Mouse (Mus musculus) inflammation-experienced regulatory T-cells, adult 16 weeks (primary cell): ENCODE measurements around the gene Arl16. TPM values are rescaled to one million over a fixed set of nuclear protein-coding genes. Genes with fewer than 3 reads are reported as not detected.

Experiments
- polyA plus RNA-seq: library from polyadenylated mRNA; unstranded; fragments of 100-300 nt; shearing (Covaris generic); gene quantifications from one replicate; pipeline ENCODE4 v1.2.1, GENCODE M21; 2017

Gene Arl16
- 47.8 TPM for polyA plus RNA-seq

DNA sequence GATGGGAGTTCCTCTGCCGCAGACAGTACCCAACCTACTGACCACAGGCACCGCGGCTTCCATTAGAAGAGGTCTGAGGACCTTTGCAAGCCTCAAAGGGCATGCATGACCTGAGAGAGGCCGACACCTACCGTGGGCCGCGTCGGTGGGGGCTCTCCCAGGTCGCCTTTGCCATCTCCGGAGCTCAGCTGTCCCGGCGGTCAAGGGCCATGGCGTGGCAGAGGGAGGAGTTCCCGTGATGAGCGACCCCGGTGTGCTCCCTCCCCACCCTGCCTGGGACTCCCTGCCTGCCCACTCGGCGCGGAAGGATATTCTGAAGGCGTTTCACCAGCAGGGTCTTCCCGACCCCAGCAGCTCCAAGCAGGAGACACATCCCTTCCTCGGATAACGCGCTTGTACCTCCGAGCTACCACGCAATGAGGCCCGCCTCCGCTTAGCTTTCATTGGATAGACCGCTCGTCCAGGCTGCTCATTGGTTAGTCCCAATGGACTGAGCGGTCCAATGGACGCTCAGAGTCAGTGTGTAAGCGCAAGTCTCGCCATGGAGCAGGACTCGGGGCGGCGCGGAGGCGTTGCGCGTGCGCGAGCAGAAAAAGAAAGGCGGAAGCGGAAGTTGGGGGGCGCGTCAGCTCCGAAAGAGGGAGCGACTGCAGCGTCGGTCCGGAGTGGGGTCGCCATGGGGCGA is at the start of gene Arl16:
Gene Arl16 (minus strand): TSS at position 557 of the 685 bp plus-strand sequence.

DNA sequence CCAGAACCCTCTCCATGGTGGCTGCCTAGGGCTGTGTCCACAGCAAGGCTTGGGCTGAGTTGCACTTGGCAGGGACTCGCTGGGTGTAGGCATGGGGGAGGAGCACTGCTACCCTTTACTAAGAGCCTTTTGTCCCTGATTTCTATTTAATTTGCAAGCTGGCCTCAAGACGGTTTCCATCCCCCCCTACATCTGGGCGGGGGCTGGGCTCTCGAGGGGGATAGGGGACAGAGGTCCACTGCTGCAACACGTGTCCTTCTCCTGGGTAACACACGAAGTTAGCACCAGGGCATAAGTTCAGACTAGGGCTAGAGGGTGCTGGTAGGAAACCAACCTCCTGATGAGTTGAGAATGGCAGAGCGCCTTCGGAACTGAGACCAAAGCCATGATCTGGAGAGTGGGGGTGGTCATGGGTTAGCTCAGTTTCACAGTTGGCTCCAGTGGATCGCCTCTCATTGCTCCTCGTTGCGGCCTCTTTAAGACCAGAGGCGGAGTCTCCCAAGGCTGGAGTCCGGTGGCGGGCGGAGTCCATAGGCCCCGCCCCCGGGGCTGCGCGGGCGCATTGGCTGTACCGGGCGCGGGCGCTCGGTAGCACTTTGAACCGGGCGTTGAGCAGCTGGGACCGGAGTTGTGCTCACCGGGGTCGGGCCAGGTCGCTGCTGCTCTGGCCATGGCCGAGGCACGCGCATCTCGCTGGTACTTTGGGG is 24.1 kb upstream of the Arl16 start, which contains the start of gene Slc25a10:
Gene Slc25a10 (plus strand): TSS at position 524 of the 707 bp plus-strand sequence.

GRCm38 (mm10) chr11:120484265-120484981 is 17.0 kb upstream of the Arl16 start, which contains the start of gene Mrpl12:
Mrpl12 (plus strand) TSS chr11:120484613.

DNA sequence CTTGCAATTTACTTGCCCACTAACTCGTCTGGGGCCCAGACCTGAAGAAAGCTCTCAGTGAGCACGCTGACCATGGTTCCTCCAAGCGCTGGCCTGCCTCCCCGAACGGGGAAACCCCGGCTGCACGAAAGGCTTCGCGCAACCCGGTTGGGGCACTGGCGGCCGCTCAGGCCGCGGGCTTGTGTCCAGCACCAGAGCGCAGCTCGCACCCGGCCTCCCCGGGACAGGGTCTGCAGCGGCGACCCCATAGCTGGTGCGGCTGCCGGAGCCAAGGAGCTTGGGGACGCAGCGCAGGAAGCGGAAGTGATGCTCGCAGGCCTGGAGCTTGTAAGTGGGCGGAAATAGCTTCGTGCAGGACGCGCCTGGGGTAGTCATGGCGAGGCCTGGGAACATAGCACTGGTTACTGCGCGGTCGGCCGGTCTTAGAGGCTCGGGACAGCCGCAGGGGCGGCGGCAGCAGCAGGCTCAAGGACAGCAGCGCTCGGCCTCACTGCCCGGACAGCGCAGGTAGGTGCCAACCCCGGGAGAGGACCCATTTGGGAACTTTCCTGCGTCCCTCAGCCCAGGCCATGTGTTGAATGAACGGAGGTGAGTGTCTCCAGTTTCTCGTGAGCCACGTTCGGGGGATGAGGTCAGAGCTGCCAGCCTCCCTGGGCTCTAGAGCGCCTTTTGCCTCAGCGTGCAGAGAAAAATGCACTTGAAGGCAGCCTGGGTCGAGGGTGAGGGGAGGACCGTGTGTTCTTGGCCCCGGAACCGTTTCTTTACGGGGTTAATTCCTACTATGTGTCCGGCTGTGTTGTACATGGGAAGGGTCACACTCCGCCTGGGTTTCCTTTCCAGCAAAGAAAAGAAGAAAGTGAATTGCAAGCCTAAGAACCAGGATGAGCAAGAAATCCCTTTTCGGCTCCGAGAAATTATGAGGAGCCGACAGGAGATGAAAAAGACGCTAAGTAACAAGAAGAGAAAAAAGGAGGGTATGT is 9.3 kb downstream of the Arl16 start, which contains the start of the genes Oxld1 and Ccdc137:
Gene Oxld1 (minus strand): TSS at position 297 of the 980 bp plus-strand sequence.
Gene Ccdc137 (plus strand): TSS at position 344 of the 980 bp plus-strand sequence.

DNA sequence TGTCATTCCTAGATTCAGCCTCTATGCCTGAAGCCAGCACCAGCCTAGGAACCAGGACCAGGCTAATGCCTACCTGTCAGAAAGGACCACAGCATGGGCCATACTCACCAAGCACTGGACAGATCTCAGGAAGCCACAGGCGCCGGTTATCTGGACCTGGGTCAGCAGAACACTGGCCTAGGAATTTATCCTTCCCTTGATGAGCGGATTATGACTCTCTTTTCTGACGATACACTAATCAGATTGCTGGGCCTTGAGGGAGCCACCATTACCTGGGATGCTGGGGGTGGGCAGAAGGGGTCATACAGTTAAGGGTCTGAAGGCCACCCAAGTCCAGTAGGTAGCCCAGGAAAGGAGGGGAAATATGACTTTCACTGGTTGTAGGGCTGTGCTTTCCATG is 14.1 kb downstream of the Arl16 start, which contains the start of gene Pde6g:
Gene Pde6g (minus strand): TSS at position 195 of the 400 bp plus-strand sequence.

DNA sequence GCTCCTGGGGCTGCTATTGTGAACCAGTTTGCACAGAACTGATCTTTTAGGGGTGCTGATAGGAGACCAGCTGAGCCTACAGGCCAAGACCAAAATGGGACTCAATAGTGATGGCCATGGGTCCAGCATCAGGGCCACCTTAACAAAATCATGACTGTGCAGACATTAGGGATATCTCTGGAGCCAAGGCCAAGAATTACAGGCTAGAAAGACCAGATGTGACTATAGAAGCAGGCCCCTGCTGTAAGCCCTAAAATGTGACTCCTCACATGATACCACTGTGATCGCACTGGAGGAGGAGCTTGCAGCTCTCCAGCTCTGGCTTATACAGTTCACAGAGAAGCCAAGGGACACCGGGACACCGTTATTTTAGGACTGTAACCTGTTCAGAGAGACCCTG is 25.1 kb downstream of the Arl16 start, which contains the start of gene Tspan10:
Gene Tspan10 (plus strand): TSS at position 301 of the 400 bp plus-strand sequence.

DNA sequence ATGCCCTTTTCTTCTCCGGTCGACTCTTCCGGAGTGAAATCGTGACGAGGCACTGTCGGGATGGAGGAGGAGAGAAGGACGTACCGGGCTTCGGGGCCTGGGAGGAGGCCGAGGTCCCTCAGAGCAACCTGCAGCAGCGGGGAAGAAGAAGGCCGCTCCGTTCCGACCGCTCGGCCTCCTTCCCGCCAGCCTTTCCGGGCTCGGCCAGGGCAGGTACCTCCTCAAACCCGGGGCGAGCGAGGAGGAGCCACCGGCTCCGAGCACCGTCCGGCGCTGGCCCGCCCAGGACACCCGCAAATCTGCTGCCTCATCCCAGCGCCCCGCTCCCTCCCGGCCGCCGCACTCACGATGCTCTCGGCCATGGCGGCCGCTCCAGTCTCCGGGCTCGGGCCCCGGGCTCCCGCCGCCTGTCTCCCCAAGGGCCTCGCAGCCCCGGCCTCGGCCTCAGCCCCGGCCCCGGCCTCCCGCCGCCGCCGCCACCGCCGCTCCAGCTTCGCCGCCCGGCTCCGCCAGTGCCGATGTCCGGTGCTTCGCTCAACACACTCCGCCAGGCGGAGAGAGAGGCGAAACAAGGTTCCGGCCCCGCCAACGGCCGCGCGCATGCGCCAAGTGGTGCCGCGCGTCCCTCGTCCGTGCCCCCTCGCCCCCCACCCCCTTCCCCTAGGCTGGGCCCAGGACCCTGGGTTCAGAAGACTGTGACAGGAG is 30.1 kb downstream of the Arl16 start, which contains the start of gene Nploc4:
Gene Nploc4 (minus strand): TSS at position 557 of the 705 bp plus-strand sequence.

Other genes with a start within 250 kb of the Arl16 start
- not detected for gene Bahcc1, start 234.7 kb downstream of the Arl16 start, polyA plus RNA-seq
- 2,711 TPM for gene Actg1, start 119.1 kb downstream of the Arl16 start, polyA plus RNA-seq
- not detected for gene Fscn2, start 106.1 kb downstream of the Arl16 start, polyA plus RNA-seq
- 32.1 TPM for gene Faap100, start 88.8 kb downstream of the Arl16 start, polyA plus RNA-seq
- 13.7 TPM for gene Nploc4, start 29.9 kb downstream of the Arl16 start, polyA plus RNA-seq
- not detected for gene Tspan10, start 25.0 kb downstream of the Arl16 start, polyA plus RNA-seq
- 0.68 TPM for gene Pde6g, start 14.1 kb downstream of the Arl16 start, polyA plus RNA-seq
- 11.5 TPM for gene Oxld1, start 9.5 kb downstream of the Arl16 start, polyA plus RNA-seq
- 55.1 TPM for gene Ccdc137, start 9.5 kb downstream of the Arl16 start, polyA plus RNA-seq
- gene Mrpl12, start 17.0 kb upstream of the Arl16 start, polyA plus RNA-seq, result 76.5 TPM
- gene Slc25a10, start 24.2 kb upstream of the Arl16 start, polyA plus RNA-seq, result 15.4 TPM
- gene Gcgr, start 63.1 kb upstream of the Arl16 start, polyA plus RNA-seq, result not detected
- 124 TPM for gene Mcrip1, start 82.1 kb upstream of the Arl16 start, polyA plus RNA-seq
- gene Ppp1r27, start 83.5 kb upstream of the Arl16 start, polyA plus RNA-seq, result not detected
- 279 TPM for gene P4hb, start 105.6 kb upstream of the Arl16 start, polyA plus RNA-seq
- gene Arhgdia, start 114.0 kb upstream of the Arl16 start, polyA plus RNA-seq, result 896 TPM
- 6.6 TPM for gene Alyref, start 130.8 kb upstream of the Arl16 start, polyA plus RNA-seq
- 129 TPM for gene Anapc11, start 130.8 kb upstream of the Arl16 start, polyA plus RNA-seq
- gene Npb, start 140.9 kb upstream of the Arl16 start, polyA plus RNA-seq, result 1.3 TPM
- gene Pcyt2, start 150.3 kb upstream of the Arl16 start, polyA plus RNA-seq, result 170 TPM
- gene Sirt7, start 157.6 kb upstream of the Arl16 start, polyA plus RNA-seq, result 233 TPM
- gene Mafg, start 166.0 kb upstream of the Arl16 start, polyA plus RNA-seq, result 12.0 TPM
- gene Pycr1, start 176.2 kb upstream of the Arl16 start, polyA plus RNA-seq, result 1.00 TPM
- gene Myadml2, start 180.6 kb upstream of the Arl16 start, polyA plus RNA-seq, result not detected
- not detected for gene Notum, start 193.6 kb upstream of the Arl16 start, polyA plus RNA-seq
- 141 TPM for gene Aspscr1, start 205.4 kb upstream of the Arl16 start, polyA plus RNA-seq
- 128 TPM for gene Cenpx, start 246.1 kb upstream of the Arl16 start, polyA plus RNA-seq
- gene Lrrc45, start 246.3 kb upstream of the Arl16 start, polyA plus RNA-seq, result 84.9 TPM